Mouse (Mus musculus): ENCODE data around the gene Fntb.

- TF ChIP-seq CTCF (IDR thresholded peaks at IDR 0.05; ENCODE audit: low read depth) (peak; percentile 73), EP300 (IDR thresholded peaks at IDR 0.05; ENCODE audit: low read depth) (no peak)
Measured at GRCm38 (mm10) chr12:76879242-76879641, 113.9 kb downstream of the Fntb start.

Measured in liver, postnatal 0 days (tissue).